Mouse (Mus musculus) ES-Bruce4 (cell line): ENCODE measurements around the gene Ccdc12.

Experiments
- CTCF ChIP-seq: IDR thresholded peaks from one replicate; pipeline ENCODE4 v1.8.1; 2011; ENCODE audit warnings: low read depth, low read length
- EP300 ChIP-seq: IDR thresholded peaks from 2 replicates; pipeline ENCODE4 v1.6.1; 2011; ENCODE audit warnings: low read depth, low read length; ENCODE audit not compliant: insufficient read depth
- POLR2A ChIP-seq: IDR thresholded peaks from one replicate; pipeline ENCODE4 v1.8.1; 2011; ENCODE audit warnings: low read length; ENCODE audit not compliant: insufficient read depth

- TF ChIP-seq EP300, result no peak
- no peak for TF ChIP-seq POLR2A
- TF ChIP-seq CTCF, result no peak
These were observed 86.1 kb downstream of the Ccdc12 start for GRCm38 (mm10) chr9:110742295-110742950.
